Mouse (Mus musculus) left cerebral cortex, adult 2 months (tissue): ENCODE results near the gene Olfr1262. TPM values are rescaled to one million over a fixed set of nuclear protein-coding genes. Genes with fewer than 3 reads are reported as not detected.

ENCODE experiments used
- DNase-seq, 2 experiments: peaks; one replicate each; pipeline ENCODE4 v3.0.0; 2021 to 2022; ENCODE audit warnings: low spot score in 2 of 2, mixed read lengths in 1 of 2; ENCODE audit errors: extremely low spot score in 1 of 2
- H3K27ac ChIP-seq: fragments of 200-600 bp; 2 replicates; pipeline ENCODE4 v1.8.1; 2022
- H3K4me3 ChIP-seq: fragments of 200-600 bp; 2 replicates; pipeline ENCODE4 v1.8.1; 2022
- CTCF ChIP-seq: fragments of 200-600 bp; IDR thresholded peaks from 2 replicates; pipeline ENCODE4 v1.8.1; 2022; ENCODE audit warnings: antibody characterized with exemption, mild to moderate bottlenecking, moderate library complexity
- intact Hi-C: fragments of 180-260 bp; cut with DNase I; formaldehyde crosslinking; loops from one replicate; pipeline ENCODE4 v1.15.1; 2025
- long read RNA-seq, 2 experiments: library from polyadenylated mRNA; stranded (forward); transcript quantifications; one replicate each; pipeline ENCODE4 v2.0.0; 2021; ENCODE audit warnings: borderline mapping rate in 2 of 2
- total RNA-seq, 2 experiments: library from RNA; stranded (reverse); gene quantifications; 2 replicates each; pipeline ENCODE4 v1.2.3; 2021

Olfr1262 gene
- total RNA-seq, result not detected
- long read RNA-seq, experiment 1, result 0 reads
- long read RNA-seq, experiment 2, result 0 reads

DNA sequence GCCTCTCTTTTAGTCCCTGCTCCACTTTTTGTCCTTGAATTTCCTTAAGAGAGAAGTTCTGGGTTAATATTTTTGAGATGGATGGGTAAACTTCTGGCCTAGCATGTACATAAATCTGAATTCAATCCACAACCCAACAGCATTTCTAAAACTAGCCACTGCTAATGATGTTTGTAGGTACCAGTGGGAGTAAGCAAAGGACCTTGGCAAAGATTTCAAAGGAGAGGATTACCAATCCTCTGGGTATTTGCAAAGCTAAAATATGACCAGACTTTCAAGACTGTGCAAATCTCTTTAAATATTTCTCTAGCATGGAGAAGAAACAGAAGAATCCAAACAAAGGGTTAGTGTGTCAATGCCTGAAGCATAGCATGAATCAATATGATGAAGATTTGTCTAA lies at the start of gene Olfr1262:
Gene Olfr1262 (plus strand): TSS at position 301 of the 400 bp plus-strand sequence.
- no peak for TF ChIP-seq CTCF

DNA sequence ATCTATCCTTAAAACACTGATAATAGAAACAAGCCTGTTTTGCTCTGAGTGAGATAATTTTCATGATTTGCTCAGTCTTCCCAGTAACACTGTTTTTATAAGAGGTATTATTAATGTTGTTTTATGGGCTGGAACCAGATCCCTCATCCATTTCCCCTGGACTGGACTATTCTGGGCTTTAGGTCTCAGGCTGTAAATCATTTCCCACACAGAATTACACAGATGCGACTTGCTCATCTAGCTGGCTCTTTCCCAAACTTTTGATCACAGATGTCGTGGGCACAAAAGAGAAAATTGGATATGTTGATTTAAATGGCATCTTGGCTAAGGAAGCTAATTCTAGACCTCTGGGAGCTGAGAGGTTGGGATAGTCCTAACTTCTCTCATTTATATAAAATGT lies 25.8 kb upstream of the Olfr1262 start, which contains the start of gene Olfr1260:
Gene Olfr1260 (plus strand): TSS at position 157 of the 400 bp plus-strand sequence.
- H3K4me3 ChIP-seq, result no peak within 1 kb of the TSS
- no peak within 1 kb of the TSS for H3K27ac ChIP-seq
- no peak for TF ChIP-seq CTCF
- no peak for DNase-seq
- intact Hi-C loops, result no loop called here

More for the DNA sequence above, at the start of gene Olfr1262:
- intact Hi-C loops, result no loop called here
- H3K4me3 ChIP-seq, result no peak within 1 kb of the TSS
- no peak within 1 kb of the TSS for H3K27ac ChIP-seq
- DNase-seq, result no peak

GRCm38 (mm10) chr2:89977709-89978108 lies 22.2 kb upstream of the Olfr1262 start:
- DNase-seq, result no peak
- Histone ChIP-seq H3K4me3 (no peak overlapping the region), H3K27ac (no peak overlapping the region)
- TF ChIP-seq CTCF, result no peak
- intact Hi-C loops, result no loop called here

DNA sequence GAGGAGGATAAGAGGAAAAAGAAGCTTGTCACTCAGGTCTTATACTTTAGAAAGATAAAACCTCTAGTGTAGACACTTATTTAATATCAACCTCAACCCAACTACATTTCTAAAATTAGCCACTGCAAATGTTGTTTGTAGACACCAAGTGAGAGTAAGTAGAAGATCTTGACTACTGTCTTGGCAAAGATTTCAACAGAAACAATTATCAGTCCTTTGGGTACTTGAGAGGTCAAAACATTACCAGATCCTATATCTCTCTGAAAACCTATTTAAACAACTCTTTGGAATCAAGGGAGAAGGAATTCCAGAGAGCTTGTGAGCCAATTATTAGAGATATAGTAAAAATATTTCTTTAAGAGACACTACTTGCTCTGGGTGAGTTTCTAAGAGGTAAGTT lies 9.0 kb upstream of the Olfr1262 start, which contains the start of gene Olfr1261:
Gene Olfr1261 (plus strand): TSS at position 301 of the 400 bp plus-strand sequence.
- H3K4me3 ChIP-seq, result no peak within 1 kb of the TSS
- no peak for TF ChIP-seq CTCF
- intact Hi-C loops, result no loop called here
- H3K27ac ChIP-seq, result no peak within 1 kb of the TSS
- no peak for DNase-seq

- Histone ChIP-seq H3K27ac (no peak within 1 kb of the TSS), H3K4me3 (no peak within 1 kb of the TSS)
- TF ChIP-seq CTCF, result no peak
- intact Hi-C loops, result no loop called here
- no peak for DNase-seq
Measured at GRCm38 (mm10) chr2:90011831-90012230, 11.9 kb downstream of the Olfr1262 start, which contains the start of gene Olfr1263. Gene Olfr1263 (plus strand): TSS chr2:90012131.

DNA sequence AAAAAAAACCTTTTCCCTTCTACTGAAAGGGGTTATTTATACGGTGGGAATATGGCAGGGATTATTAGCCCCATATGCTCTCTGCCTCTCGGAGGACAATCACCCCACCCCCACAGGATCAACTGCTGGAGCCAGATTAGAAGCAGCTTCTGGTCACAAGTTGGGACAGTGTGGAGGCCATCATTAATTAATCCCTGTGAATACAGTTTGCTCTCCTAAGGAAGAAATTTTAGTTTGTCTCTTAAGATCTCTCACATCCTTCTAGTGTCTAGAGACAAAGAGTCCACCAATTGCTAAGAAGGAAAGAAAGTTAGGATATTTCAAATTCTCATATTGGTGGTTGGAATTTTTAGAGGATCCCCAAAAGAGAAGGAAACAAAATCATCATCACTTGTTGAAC lies 25.5 kb downstream of the Olfr1262 start, which contains the start of gene Olfr1264:
Gene Olfr1264 (minus strand): TSS at position 101 of the 400 bp plus-strand sequence.
- H3K4me3 ChIP-seq, result no peak within 1 kb of the TSS
- H3K27ac ChIP-seq, result no peak within 1 kb of the TSS
- no peak for DNase-seq
- intact Hi-C loops, result no loop called here
- no peak for TF ChIP-seq CTCF

- no peak for DNase-seq
- intact Hi-C loops, result no loop called here
- no peak within 1 kb of the TSS for H3K27ac ChIP-seq
- TF ChIP-seq CTCF, result no peak
- no peak within 1 kb of the TSS for H3K4me3 ChIP-seq
Measured at GRCm38 (mm10) chr2:90035037-90035436, 35.1 kb downstream of the Olfr1262 start, which contains the start of gene Olfr1265. Gene Olfr1265 (plus strand): TSS chr2:90035337.

Other genes starting within 250 kb of the Olfr1262 start
- gene Olfr1253, start 243.1 kb upstream of the Olfr1262 start, total RNA-seq, result not detected
- not detected for gene Olfr1254, start 206.5 kb upstream of the Olfr1262 start, total RNA-seq
- not detected for gene Olfr1255, start 188.1 kb upstream of the Olfr1262 start, total RNA-seq
- gene Olfr1256, start 158.6 kb upstream of the Olfr1262 start, total RNA-seq, result not detected
- not detected for gene Olfr48, start 151.9 kb upstream of the Olfr1262 start, total RNA-seq
- gene Olfr1257, start 121.7 kb upstream of the Olfr1262 start, total RNA-seq, result not detected
- gene Olfr1258, start 72.8 kb upstream of the Olfr1262 start, total RNA-seq, result not detected
- gene Olfr1259, start 51.5 kb upstream of the Olfr1262 start, total RNA-seq, result not detected
- gene Olfr1260, start 25.8 kb upstream of the Olfr1262 start, total RNA-seq, result not detected
- gene Olfr1261, start 8.9 kb upstream of the Olfr1262 start, total RNA-seq, result not detected
- gene Olfr1263, start 12.0 kb downstream of the Olfr1262 start, total RNA-seq, result not detected
- gene Olfr1264, start 25.4 kb downstream of the Olfr1262 start, total RNA-seq, result not detected
- not detected for gene Olfr1265, start 35.2 kb downstream of the Olfr1262 start, total RNA-seq
- gene Olfr140, start 63.4 kb downstream of the Olfr1262 start, total RNA-seq, result not detected
- gene Olfr1269, start 121.3 kb downstream of the Olfr1262 start, total RNA-seq, result not detected
- not detected for gene Olfr32, start 142.2 kb downstream of the Olfr1262 start, total RNA-seq
- not detected for gene Olfr1270, start 152.9 kb downstream of the Olfr1262 start, total RNA-seq
- gene Olfr1506, start 224.3 kb downstream of the Olfr1262 start, total RNA-seq, result under 1 TPM; 0.14 TPM